Mouse (Mus musculus): Measurements from ENCODE around the gene Fcrl5. TPM values are rescaled to one million over a fixed set of nuclear protein-coding genes. Genes with fewer than 3 reads are reported as not detected.
"Not testable (repeated sequence)": the region's sequence is repeated elsewhere in the genome, so short reads cannot be mapped to it uniquely, and the experiment has no call there.

Fcrl5 gene
- polyA plus RNA-seq, 1 experiment from 2014 or later = not detected

DNA sequence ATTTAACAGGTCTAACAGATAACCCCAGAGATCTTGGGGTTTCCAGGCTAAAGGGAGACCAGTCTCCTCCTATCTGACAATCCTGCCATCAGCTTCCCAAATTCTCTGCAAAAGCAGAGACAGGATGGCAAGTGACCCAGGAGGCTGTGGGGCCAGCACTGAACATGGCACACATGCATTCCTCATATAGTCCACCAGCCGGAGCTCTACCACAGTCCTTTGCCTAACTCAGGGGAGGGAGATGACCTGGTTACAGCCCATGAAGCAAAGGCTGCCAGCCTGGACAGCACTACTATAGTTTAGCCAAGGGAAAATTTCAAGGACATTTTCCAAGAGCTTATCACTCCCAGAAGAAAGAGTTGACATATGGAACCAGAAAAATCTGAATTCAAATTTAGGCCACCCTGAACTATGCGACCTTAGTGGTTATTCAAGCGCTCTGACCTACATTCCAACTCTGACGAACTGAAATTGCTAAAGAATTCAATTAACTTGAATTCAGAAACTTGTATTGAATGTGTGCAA lies 13.1 kb upstream of the Fcrl5 start:
- Histone ChIP-seq H3K27ac (ENCODE audit: low read length) (no peak overlapping the region), H3K9ac (ENCODE audit: low read length) (no peak overlapping the region), H3K36me3 (ENCODE audit: control insufficient read depth, insufficient read depth, low read length) (no peaks in the 10 kb centered on the region), H3K4me1 (replicated peaks; ENCODE audit: control insufficient read depth, insufficient read depth, low read length) (no peaks in the 10 kb centered on the region), H3K9me3 (ENCODE audit: control insufficient read depth, low read length) (no peaks in the 10 kb centered on the region), H3K4me2 (ENCODE audit: low read depth, low read length) (no peak overlapping the region), H3K4me3 (ENCODE audit: low read length) (no peak overlapping the region), H3K27me3 (ENCODE audit: control insufficient read depth, insufficient read depth, low read depth, low read length) (no peaks in the 10 kb centered on the region)
- 78% methylated on average over 4 of the region's 4 CpGs for WGBS
- ATAC-seq (ENCODE audit: low read depth) = no peak

DNA sequence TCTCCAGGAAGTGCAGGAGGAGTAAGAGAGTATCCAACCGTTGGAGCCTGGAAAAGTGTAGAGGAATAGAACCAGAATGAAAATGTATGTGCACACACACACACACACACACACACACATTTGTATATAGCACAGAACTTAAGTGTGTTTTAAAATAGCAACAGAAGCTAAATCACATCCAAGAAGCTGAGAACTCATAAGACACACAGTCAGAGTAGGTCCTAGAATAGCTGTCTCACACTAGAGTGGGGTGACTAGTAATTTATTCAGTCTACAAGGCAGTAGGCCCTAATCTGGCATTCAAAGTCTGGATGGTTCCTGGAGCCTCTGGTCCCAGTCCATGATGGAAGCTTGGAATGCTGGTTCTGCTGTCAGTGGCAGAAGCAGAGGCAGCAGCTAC lies 5.0 kb downstream of the Fcrl5 start:
- WGBS = 71% methylated on average over 1 of the region's 1 CpGs
- Histone ChIP-seq H3K36me3 (ENCODE audit: control insufficient read depth, insufficient read depth, low read length) (no peaks in the 10 kb centered on the region), H3K27ac (ENCODE audit: low read length) (no peak overlapping the region), H3K4me3 (ENCODE audit: low read length) (no peak overlapping the region), H3K4me1 (replicated peaks; ENCODE audit: control insufficient read depth, insufficient read depth, low read length) (no peaks in the 10 kb centered on the region), H3K9ac (ENCODE audit: low read length) (no peak overlapping the region), H3K9me3 (ENCODE audit: control insufficient read depth, low read length) (no peaks in the 10 kb centered on the region), H3K27me3 (ENCODE audit: control insufficient read depth, insufficient read depth, low read depth, low read length) (no peaks in the 10 kb centered on the region), H3K4me2 (ENCODE audit: low read depth, low read length) (no peak overlapping the region)
- ATAC-seq (ENCODE audit: low read depth) = no peak

- WGBS = 38% methylated on average over 6 of the region's 6 CpGs
- Histone ChIP-seq H3K4me3 (ENCODE audit: low read length) (no peak overlapping the region), H3K27me3 (ENCODE audit: control insufficient read depth, insufficient read depth, low read depth, low read length) (no peaks in the 10 kb centered on the region), H3K4me2 (ENCODE audit: low read depth, low read length) (no peak overlapping the region), H3K9ac (ENCODE audit: low read length) (no peak overlapping the region), H3K4me1 (replicated peaks; ENCODE audit: control insufficient read depth, insufficient read depth, low read length) (no peaks in the 10 kb centered on the region), H3K27ac (ENCODE audit: low read length) (no peak overlapping the region), H3K9me3 (ENCODE audit: control insufficient read depth, low read length) (no peaks in the 10 kb centered on the region), H3K36me3 (ENCODE audit: control insufficient read depth, insufficient read depth, low read length) (no peaks in the 10 kb centered on the region)
- ATAC-seq (ENCODE audit: low read depth) = peak; percentile 54; the same call in 1 of the 2 replicates
These were observed 8.4 kb downstream of the Fcrl5 start for GRCm38 (mm10) chr3:87443968-87444367.

- Histone ChIP-seq H3K36me3 (ENCODE audit: control insufficient read depth, insufficient read depth, low read length) (no peaks in the 10 kb centered on the region), H3K9me3 (ENCODE audit: control insufficient read depth, low read length) (no peaks in the 10 kb centered on the region; the same call in 1 of the 2 replicates), H3K9ac (ENCODE audit: low read length) (no peak overlapping the region), H3K27me3 (ENCODE audit: control insufficient read depth, insufficient read depth, low read depth, low read length) (no peaks in the 10 kb centered on the region), H3K27ac (ENCODE audit: low read length) (no peak overlapping the region), H3K4me3 (ENCODE audit: low read length) (no peak overlapping the region), H3K4me2 (ENCODE audit: low read depth, low read length) (no peak overlapping the region), H3K4me1 (replicated peaks; ENCODE audit: control insufficient read depth, insufficient read depth, low read length) (no peaks in the 10 kb centered on the region)
- ATAC-seq (ENCODE audit: low read depth) = no peak
- WGBS = 77% methylated on average over 3 of the region's 3 CpGs
These were observed 29.9 kb downstream of the Fcrl5 start for GRCm38 (mm10) chr3:87465454-87465853.

GRCm38 (mm10) chr3:87467011-87467410 lies 31.4 kb downstream of the Fcrl5 start:
- 61% methylated on average over 6 of the region's 6 CpGs for WGBS
- H3K36me3 ChIP-seq (ENCODE audit: control insufficient read depth, insufficient read depth, low read length) = no peaks in the 10 kb centered on the region
- ATAC-seq (ENCODE audit: low read depth) = no peak
- no peaks in the 10 kb centered on the region; the same call in 1 of the 2 replicates for H3K9me3 ChIP-seq (ENCODE audit: control insufficient read depth, low read length)
- no peaks in the 10 kb centered on the region for H3K27me3 ChIP-seq (ENCODE audit: control insufficient read depth, insufficient read depth, low read depth, low read length)
- no peak overlapping the region for H3K27ac ChIP-seq (ENCODE audit: low read length)
- no peak overlapping the region for H3K4me2 ChIP-seq (ENCODE audit: low read depth, low read length)
- H3K9ac ChIP-seq (ENCODE audit: low read length) = no peak overlapping the region
- H3K4me3 ChIP-seq (ENCODE audit: low read length) = no peak overlapping the region
- H3K4me1 ChIP-seq (replicated peaks; ENCODE audit: control insufficient read depth, insufficient read depth, low read length) = no peaks in the 10 kb centered on the region

DNA sequence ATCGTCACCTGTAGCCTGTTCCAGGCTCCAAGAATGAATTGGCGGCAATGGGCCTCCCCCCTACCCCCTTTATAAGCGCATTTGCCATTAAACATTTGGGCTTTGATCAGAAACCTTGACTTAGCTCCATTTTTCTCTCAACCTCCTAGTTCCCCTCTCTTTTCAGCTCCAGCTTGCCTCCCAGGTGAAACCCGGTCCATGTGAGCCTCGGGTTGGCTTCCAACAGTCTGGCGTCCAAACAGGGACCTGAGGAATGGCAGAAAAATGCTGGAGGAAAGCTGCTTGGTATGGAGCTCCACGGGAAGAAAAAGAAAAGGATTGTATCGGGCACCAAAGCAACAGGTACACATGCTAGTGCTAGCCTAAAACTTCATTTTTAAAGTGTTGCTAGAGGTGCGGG lies 31.8 kb downstream of the Fcrl5 start:
- ATAC-seq (ENCODE audit: low read depth) = no peak
- WGBS = 88% methylated on average over 9 of the region's 9 CpGs
- H3K9ac ChIP-seq (ENCODE audit: low read length) = no peak overlapping the region
- H3K27ac ChIP-seq (ENCODE audit: low read length) = no peak overlapping the region
- no peaks in the 10 kb centered on the region for H3K36me3 ChIP-seq (ENCODE audit: control insufficient read depth, insufficient read depth, low read length)
- H3K4me2 ChIP-seq (ENCODE audit: low read depth, low read length) = no peak overlapping the region
- no peaks in the 10 kb centered on the region for H3K27me3 ChIP-seq (ENCODE audit: control insufficient read depth, insufficient read depth, low read depth, low read length)
- H3K9me3 ChIP-seq (ENCODE audit: control insufficient read depth, low read length) = no peaks in the 10 kb centered on the region; the same call in 1 of the 2 replicates
- no peak overlapping the region for H3K4me3 ChIP-seq (ENCODE audit: low read length)
- H3K4me1 ChIP-seq (replicated peaks; ENCODE audit: control insufficient read depth, insufficient read depth, low read length) = no peaks in the 10 kb centered on the region

- ATAC-seq (ENCODE audit: low read depth); H3K9me3 ChIP-seq (ENCODE audit: control insufficient read depth, low read length); H3K36me3 ChIP-seq (ENCODE audit: control insufficient read depth, insufficient read depth, low read length); H3K27ac ChIP-seq (ENCODE audit: low read length); H3K4me2 ChIP-seq (ENCODE audit: low read depth, low read length); H3K4me1 ChIP-seq (replicated peaks; ENCODE audit: control insufficient read depth, insufficient read depth, low read length); H3K4me3 ChIP-seq (ENCODE audit: low read length); H3K9ac ChIP-seq (ENCODE audit: low read length); H3K27me3 ChIP-seq (ENCODE audit: control insufficient read depth, insufficient read depth, low read depth, low read length): not testable (repeated sequence)
- WGBS = 77% methylated on average over 3 of the region's 3 CpGs
These were observed 42.4 kb downstream of the Fcrl5 start for GRCm38 (mm10) chr3:87477948-87478347.

DNA sequence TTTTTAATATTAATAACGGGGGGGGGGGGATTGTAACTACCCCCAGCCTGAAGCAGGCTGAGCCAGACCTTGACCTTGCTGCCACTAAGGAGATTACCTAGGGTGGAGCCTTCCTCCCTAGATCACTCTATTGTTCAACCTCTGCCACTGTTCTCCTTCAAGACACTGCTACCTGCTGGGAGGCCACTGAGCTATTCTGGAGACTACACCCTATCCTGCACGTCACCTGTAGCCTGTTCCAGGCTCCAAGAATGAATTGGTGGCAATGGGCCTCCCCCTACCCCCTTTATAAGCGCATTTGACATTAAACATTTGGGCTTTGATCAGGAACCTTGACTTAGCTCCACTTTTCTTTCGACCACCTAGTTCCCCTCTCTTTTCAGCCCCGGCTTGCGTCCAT lies 43.0 kb downstream of the Fcrl5 start:
- H3K4me2 ChIP-seq (ENCODE audit: low read depth, low read length); H3K9ac ChIP-seq (ENCODE audit: low read length); H3K9me3 ChIP-seq (ENCODE audit: control insufficient read depth, low read length); H3K27me3 ChIP-seq (ENCODE audit: control insufficient read depth, insufficient read depth, low read depth, low read length); H3K4me3 ChIP-seq (ENCODE audit: low read length); ATAC-seq (ENCODE audit: low read depth); H3K4me1 ChIP-seq (replicated peaks; ENCODE audit: control insufficient read depth, insufficient read depth, low read length); H3K36me3 ChIP-seq (ENCODE audit: control insufficient read depth, insufficient read depth, low read length); H3K27ac ChIP-seq (ENCODE audit: low read length): not testable (repeated sequence)
- 75% methylated on average over 6 of the region's 6 CpGs for WGBS

DNA sequence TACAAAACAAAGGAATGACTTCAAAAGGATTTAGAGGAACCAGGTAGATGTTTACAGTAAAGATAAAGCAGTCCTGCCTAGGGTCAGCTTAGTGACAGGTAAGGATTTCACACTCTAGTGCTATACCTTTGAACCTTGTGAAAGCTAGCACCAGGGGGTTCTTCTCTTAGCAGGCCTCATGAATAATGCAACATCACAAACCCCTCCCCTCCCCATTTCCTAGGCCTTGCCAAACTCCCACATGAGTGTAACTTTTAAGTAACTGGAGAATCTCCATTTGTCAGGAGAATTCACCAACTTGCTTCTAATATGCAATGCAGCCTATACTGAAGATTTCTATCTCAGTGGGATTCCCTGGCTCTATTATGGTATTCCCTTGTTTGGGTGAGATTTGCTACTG lies 43.7 kb downstream of the Fcrl5 start:
- not testable (repeated sequence) for H3K4me2 ChIP-seq (ENCODE audit: low read depth, low read length); H3K9ac ChIP-seq (ENCODE audit: low read length); H3K36me3 ChIP-seq (ENCODE audit: control insufficient read depth, insufficient read depth, low read length); H3K4me3 ChIP-seq (ENCODE audit: low read length); H3K9me3 ChIP-seq (ENCODE audit: control insufficient read depth, low read length); ATAC-seq (ENCODE audit: low read depth); H3K4me1 ChIP-seq (replicated peaks; ENCODE audit: control insufficient read depth, insufficient read depth, low read length); H3K27me3 ChIP-seq (ENCODE audit: control insufficient read depth, insufficient read depth, low read depth, low read length); H3K27ac ChIP-seq (ENCODE audit: low read length)

- 94% methylated on average over 4 of the region's 4 CpGs for WGBS
- no peak overlapping the region for H3K27ac ChIP-seq (ENCODE audit: low read length)
- H3K9ac ChIP-seq (ENCODE audit: low read length) = no peak overlapping the region
- H3K9me3 ChIP-seq (ENCODE audit: control insufficient read depth, low read length) = no peaks in the 10 kb centered on the region
- H3K4me1 ChIP-seq (replicated peaks; ENCODE audit: control insufficient read depth, insufficient read depth, low read length) = no peaks in the 10 kb centered on the region
- no peak overlapping the region for H3K4me3 ChIP-seq (ENCODE audit: low read length)
- H3K27me3 ChIP-seq (ENCODE audit: control insufficient read depth, insufficient read depth, low read depth, low read length) = no peaks in the 10 kb centered on the region
- H3K36me3 ChIP-seq (ENCODE audit: control insufficient read depth, insufficient read depth, low read length) = no peaks in the 10 kb centered on the region
- ATAC-seq (ENCODE audit: low read depth) = no peak
- H3K4me2 ChIP-seq (ENCODE audit: low read depth, low read length) = no peak overlapping the region
These were observed 51.8 kb downstream of the Fcrl5 start for GRCm38 (mm10) chr3:87487392-87487791.
